Mouse (Mus musculus) CH12.LX (cell line): ENCODE measurements around the gene Mlph. TPM values are rescaled to one million over a fixed set of nuclear protein-coding genes. Genes with fewer than 3 reads are reported as not detected.

Experiments
- DNase-seq: peaks from one replicate; pipeline ENCODE4 v3.0.0-alpha.2; 2013; ENCODE audit errors: extremely low read depth
- H3K27ac ChIP-seq: 2 replicates; pipeline ENCODE4 v1.5.1; 2012; ENCODE audit warnings: low read depth, mild to moderate bottlenecking, control low read depth, moderate library complexity; ENCODE audit not compliant: insufficient read depth
- H3K27me3 ChIP-seq: replicated peaks from 2 replicates; pipeline ENCODE3; 2012; ENCODE audit warnings: inconsistent platforms
- H3K36me3 ChIP-seq, 2 experiments: replicated peaks in 1 of 2; 2 replicates each; pipeline versions ENCODE3 to v1.6.1; 2012; ENCODE audit warnings: inconsistent platforms in 1 of 2, low read length in 1 of 2, mild to moderate bottlenecking in 1 of 2, mixed read lengths in 1 of 2, moderate library complexity in 1 of 2; ENCODE audit not compliant: control insufficient read depth in 1 of 2, insufficient read depth in 1 of 2
- H3K4me1 ChIP-seq, 2 experiments: 2 replicates each; pipeline ENCODE4 v1.6.1; 2012; ENCODE audit warnings: inconsistent platforms in 1 of 2, moderate library complexity in 1 of 2; ENCODE audit not compliant: insufficient read depth in 2 of 2, control insufficient read depth in 1 of 2
- H3K4me2 ChIP-seq: 2 replicates; pipeline ENCODE4 v1.6.1; 2012; ENCODE audit warnings: low read depth, mild to moderate bottlenecking, control low read depth; ENCODE audit not compliant: poor library complexity, insufficient read depth, severe bottlenecking
- H3K4me3 ChIP-seq, 3 experiments: fragments of 150-350 bp in 1 of 3; sonication (generic) in 1 of 3; replicated peaks in 1 of 3; 2 replicates each; pipeline versions ENCODE3 to v1.5.1; 2011 to 2012; ENCODE audit warnings: low read depth in 2 of 3, low read length in 2 of 3, mild to moderate bottlenecking in 2 of 3, moderate library complexity in 2 of 3, control low read depth in 1 of 3, improper control_type of control experiment in 1 of 3, inconsistent platforms in 1 of 3, mixed read lengths in 1 of 3; ENCODE audit not compliant: poor library complexity in 1 of 3
- H3K79me2 ChIP-seq: replicated peaks from 2 replicates; pipeline ENCODE4 v1.6.1; 2012; ENCODE audit warnings: mild to moderate bottlenecking, moderate library complexity; ENCODE audit not compliant: control insufficient read depth, poor library complexity, insufficient read depth, severe bottlenecking; ENCODE audit errors: extremely low read depth
- H3K9ac ChIP-seq: 2 replicates; pipeline ENCODE4 v1.6.1; 2012; ENCODE audit warnings: low read depth, mild to moderate bottlenecking, control low read depth, moderate library complexity; ENCODE audit not compliant: insufficient read depth
- H3K9me3 ChIP-seq: replicated peaks from 2 replicates; pipeline ENCODE3; 2012; ENCODE audit warnings: low read length, inconsistent platforms, mixed read lengths
- ELF1 ChIP-seq: IDR thresholded peaks from 2 replicates; pipeline ENCODE4 v1.6.1; 2014; ENCODE audit warnings: low read depth, mild to moderate bottlenecking, inconsistent platforms, low read length, improper control_type of control experiment
- GABPA ChIP-seq: IDR thresholded peaks from 2 replicates; pipeline ENCODE4 v1.6.1; 2012; ENCODE audit warnings: low read depth, low read length, improper control_type of control experiment, inconsistent platforms; ENCODE audit not compliant: insufficient replicate concordance
- IRF4 ChIP-seq: IDR thresholded peaks from 2 replicates; pipeline ENCODE4 v1.6.1; 2014; ENCODE audit warnings: low read depth, mild to moderate bottlenecking, inconsistent platforms, low read length, improper control_type of control experiment
- KAT2A ChIP-seq: IDR thresholded peaks from 2 replicates; pipeline ENCODE4 v1.6.1; 2012; ENCODE audit warnings: low read length, improper control_type of control experiment, inconsistent platforms; ENCODE audit not compliant: insufficient replicate concordance
- MAFK ChIP-seq: IDR thresholded peaks from 2 replicates; pipeline ENCODE4 v1.6.1; 2011; ENCODE audit warnings: low read length, improper control_type of control experiment; ENCODE audit not compliant: insufficient replicate concordance
- MAX ChIP-seq: IDR thresholded peaks from 2 replicates; pipeline ENCODE4 v1.6.1; 2011; ENCODE audit warnings: low read length, improper control_type of control experiment
- MXI1 ChIP-seq: IDR thresholded peaks from 2 replicates; pipeline ENCODE4 v1.6.1; 2011; ENCODE audit warnings: mild to moderate bottlenecking, low read depth, low read length, improper control_type of control experiment
- MYC ChIP-seq: IDR thresholded peaks from 2 replicates; pipeline ENCODE4 v1.6.1; 2011; ENCODE audit warnings: low read depth, mild to moderate bottlenecking, improper control_type of control experiment, low read length
- PAX5 ChIP-seq: IDR thresholded peaks from 2 replicates; pipeline ENCODE4 v1.6.1; 2012; ENCODE audit warnings: low read length, inconsistent platforms, mixed read lengths
- POLR2A ChIP-seq: IDR thresholded peaks from 2 replicates; pipeline ENCODE4 v1.6.1; 2011; ENCODE audit warnings: low read depth, mild to moderate bottlenecking, improper control_type of control experiment, low read length
- RCOR1 ChIP-seq: conservative IDR thresholded peaks from 2 replicates; pipeline ENCODE4 v1.6.1; 2012; ENCODE audit warnings: low read depth, mild to moderate bottlenecking, inconsistent platforms, low read length, improper control_type of control experiment
- SIN3A ChIP-seq: IDR thresholded peaks from 2 replicates; pipeline ENCODE4 v1.6.1; 2012; ENCODE audit warnings: low read length, improper control_type of control experiment, inconsistent platforms
- UBTF ChIP-seq: IDR thresholded peaks from 2 replicates; pipeline ENCODE4 v1.6.1; 2012; ENCODE audit warnings: low read depth, mild to moderate bottlenecking, inconsistent platforms, low read length, improper control_type of control experiment, moderate library complexity
- ZC3H11A ChIP-seq: IDR thresholded peaks from 2 replicates; pipeline ENCODE4 v1.6.1; 2012; ENCODE audit warnings: low read depth, mild to moderate bottlenecking, inconsistent platforms, low read length, improper control_type of control experiment
- ZKSCAN1 ChIP-seq: IDR thresholded peaks from 2 replicates; pipeline ENCODE4 v1.6.1; 2012; ENCODE audit warnings: low read depth, inconsistent platforms, low read length, improper control_type of control experiment, borderline replicate concordance
- ZNF384 ChIP-seq: IDR thresholded peaks from 2 replicates; pipeline ENCODE4 v1.6.1; 2012; ENCODE audit warnings: low read depth, low read length, improper control_type of control experiment, inconsistent platforms
- dilution Hi-C: fragments of 300-500 bp; cut with MboI; formaldehyde crosslinking; loops from 2 replicates; pipeline ENCODE4 v1.14.3; 2020; ENCODE audit warnings: low sequenced_read_pairs; ENCODE audit not compliant: extremely low pct_unique_long_range_greater_than_20kb, extremely low pct_ligation_motif_present
- in situ Hi-C: fragments of 300-500 bp; cut with MboI; formaldehyde crosslinking; loops from 3 replicates; pipeline ENCODE4 v1.14.3; 2019; ENCODE audit warnings: low sequenced_read_pairs, low pct_ligation_motif_present, low pct_unique_long_range_greater_than_20kb, mixed read lengths
- polyA plus RNA-seq: library from polyadenylated mRNA; unstranded; fragments of >175 nt; gene quantifications from 2 replicates; pipeline ENCODE4 v1.2.1, GENCODE M21; 2012; ENCODE audit warnings: low read depth; ENCODE audit not compliant: insufficient read length
- total RNA-seq, 2 experiments: library from RNA; depleted of rRNA; stranded (reverse); fragments of 300-350 nt in 1 of 2; fragments of >200 nt in 1 of 2; gene quantifications; 2 replicates each; pipeline ENCODE4 v1.2.3; 2012 to 2014

Gene Mlph
- total and polyA plus RNA-seq, 3 experiments, result not detected

DNA sequence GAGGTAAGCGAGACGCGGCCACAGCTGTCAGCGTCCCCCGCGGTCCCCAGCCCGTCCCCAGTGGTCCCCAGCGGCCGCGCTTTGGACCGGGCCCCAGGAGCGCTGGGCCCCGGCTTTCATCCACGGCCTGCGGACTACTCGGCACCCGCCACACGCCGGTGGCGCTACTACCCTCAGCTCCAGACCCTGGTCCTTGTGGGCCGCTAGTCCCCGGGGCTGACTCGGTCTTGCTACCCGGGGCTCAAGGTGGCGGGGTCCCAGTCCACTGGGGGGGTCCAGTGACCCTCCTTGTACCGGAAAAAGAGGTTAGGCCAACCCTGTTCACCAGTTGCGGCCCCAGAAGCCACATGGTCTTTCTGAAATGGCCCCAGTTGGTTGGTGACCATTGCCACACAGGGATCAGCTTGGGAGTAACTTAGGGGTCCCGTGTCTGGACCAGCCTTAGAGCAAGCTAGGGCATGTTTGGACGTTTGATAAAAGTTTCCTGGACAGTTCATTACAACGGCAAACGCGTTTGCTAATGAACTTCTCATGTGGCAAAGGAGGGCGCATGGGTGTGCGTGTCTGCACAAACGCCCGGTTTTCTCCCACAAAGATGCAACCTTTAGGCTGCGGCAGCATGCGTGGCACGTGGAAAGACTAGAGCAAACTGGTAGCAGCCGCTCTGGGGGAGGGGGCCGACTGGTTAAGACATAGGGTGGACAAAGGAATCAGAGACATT, 84.2 kb downstream of the Mlph start:
- Histone ChIP-seq H3K4me3 (peak overlapping the region in 1 of 3 experiments; percentile 40), H3K9ac (no peak overlapping the region), H3K4me1 (no peaks in the 10 kb centered on the region), H3K4me2 (no peak overlapping the region), H3K9me3 (peaks cover 15% of the 10 kb centered on the region), H3K27me3 (peaks cover 53% of the 10 kb centered on the region), H3K79me2 (no peaks in the 10 kb centered on the region), H3K27ac (no peak overlapping the region), H3K36me3 (no peaks in the 10 kb centered on the region)
- dilution Hi-C loops, result no loop called here
- in situ Hi-C loops, result no loop called here
- no peak for TF ChIP-seq SIN3A
- no peak for TF ChIP-seq ZC3H11A
- no peak for TF ChIP-seq ZNF384
- TF ChIP-seq RCOR1, result no peak
- TF ChIP-seq ELF1, result no peak
- TF ChIP-seq IRF4, result no peak
- TF ChIP-seq POLR2A, result no peak
- TF ChIP-seq MAFK, result no peak
- TF ChIP-seq KAT2A, result no peak
- no peak for TF ChIP-seq MAX
- no peak for TF ChIP-seq ZKSCAN1
- no peak for TF ChIP-seq MYC
- DNase-seq, result no peak

DNA sequence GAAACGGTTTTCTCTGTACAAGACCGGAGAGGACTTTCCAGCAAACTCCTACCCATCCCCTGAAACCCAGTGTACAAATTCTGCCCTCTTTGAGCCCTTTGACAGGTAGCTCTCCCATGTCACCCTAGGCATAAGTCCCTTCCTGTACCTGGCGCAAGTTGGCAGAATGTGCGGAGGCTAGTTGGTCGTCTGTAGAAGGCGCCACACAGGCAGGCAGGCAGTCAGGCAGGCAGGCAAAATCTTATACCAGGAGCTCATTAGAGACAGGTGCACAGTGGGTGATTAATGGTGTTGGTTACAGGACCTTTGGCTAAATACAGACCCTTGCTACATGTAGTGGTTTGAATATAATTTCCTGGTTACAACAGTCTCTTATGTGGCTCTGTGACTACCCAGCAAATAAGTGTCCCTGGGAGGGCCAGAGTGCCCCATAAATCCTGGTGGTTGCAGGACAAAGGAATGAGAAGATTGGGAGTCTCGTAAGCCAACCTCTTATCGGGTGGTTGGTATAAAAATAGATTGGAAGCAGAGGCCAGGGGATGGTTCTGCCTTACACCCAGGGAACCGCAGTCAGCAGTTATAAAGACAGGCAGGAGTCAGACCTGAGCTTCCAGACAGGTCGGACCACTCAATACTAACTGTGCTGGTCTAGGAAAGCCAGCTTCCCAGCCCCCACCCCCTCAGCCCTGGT, 85.2 kb downstream of the Mlph start:
- Histone ChIP-seq H3K4me2 (no peak overlapping the region), H3K27ac (no peak overlapping the region), H3K9ac (no peak overlapping the region), H3K4me1 (no peaks in the 10 kb centered on the region), H3K79me2 (no peaks in the 10 kb centered on the region), H3K9me3 (peaks cover 15% of the 10 kb centered on the region), H3K36me3 (no peaks in the 10 kb centered on the region), H3K4me3 (no peak overlapping the region), H3K27me3 (peaks cover 53% of the 10 kb centered on the region)
- in situ Hi-C loops, result no loop called here
- TF ChIP-seq UBTF, result no peak
- no peak for TF ChIP-seq POLR2A
- no peak for TF ChIP-seq PAX5
- TF ChIP-seq GABPA, result no peak
- TF ChIP-seq MXI1, result no peak
- no peak for DNase-seq
- dilution Hi-C loops, result no loop called here

Other genes with a start within 250 kb of the Mlph start
- gene Col6a3, start 71.1 kb upstream of the Mlph start, total RNA-seq (2012; rRNA removed), result under 0.01 and 0.25 TPM in 2 replicates
- not detected in 2 replicates for gene Col6a3, start 71.1 kb upstream of the Mlph start, total RNA-seq (2014; rRNA removed)
- gene Col6a3, start 71.1 kb upstream of the Mlph start, polyA plus RNA-seq, result not detected in 2 replicates
- not detected in 2 replicates for gene Prlh, start 38.0 kb downstream of the Mlph start, total RNA-seq (2012; rRNA removed)
- not detected in 2 replicates for gene Prlh, start 38.0 kb downstream of the Mlph start, total RNA-seq (2014; rRNA removed)
- gene Prlh, start 38.0 kb downstream of the Mlph start, polyA plus RNA-seq, result not detected in 2 replicates
- gene Rab17, start 54.6 kb downstream of the Mlph start, total RNA-seq (2012; rRNA removed), result 0.55 and 0.64 TPM in 2 replicates
- 0.15 and 0.26 TPM in 2 replicates for gene Rab17, start 54.6 kb downstream of the Mlph start, total RNA-seq (2014; rRNA removed)
- 0.59 and 1.1 TPM in 2 replicates for gene Rab17, start 54.6 kb downstream of the Mlph start, polyA plus RNA-seq
- 19.1 and 22.8 TPM in 2 replicates for gene Lrrfip1, start 83.7 kb downstream of the Mlph start, total RNA-seq (2012; rRNA removed)
- 16.9 and 17.2 TPM in 2 replicates for gene Lrrfip1, start 83.7 kb downstream of the Mlph start, total RNA-seq (2014; rRNA removed)
- gene Lrrfip1, start 83.7 kb downstream of the Mlph start, polyA plus RNA-seq, result 30.5 and 31.7 TPM in 2 replicates
- gene Rbm44, start 230.0 kb downstream of the Mlph start, total RNA-seq (2012; rRNA removed), result not detected in 2 replicates
- 0.24 and 0.44 TPM in 2 replicates for gene Rbm44, start 230.0 kb downstream of the Mlph start, total RNA-seq (2014; rRNA removed)
- 0.23 and 0.25 TPM in 2 replicates for gene Rbm44, start 230.0 kb downstream of the Mlph start, polyA plus RNA-seq